Mouse (Mus musculus) C2C12 (cell line): ENCODE data around the gene Atrnl1. TPM values are rescaled to one million over a fixed set of nuclear protein-coding genes. Genes with fewer than 3 reads are reported as not detected.

ENCODE experiments used
- H3K27me3 ChIP-seq: one replicate; pipeline ENCODE4 v1.6.1; 2011; ENCODE audit not compliant: control insufficient read depth, insufficient read depth, insufficient read length
- H3K36me3 ChIP-seq: one replicate; pipeline ENCODE4 v1.6.1; 2011; ENCODE audit not compliant: control insufficient read depth, insufficient read depth
- H3K4me3 ChIP-seq: one replicate; pipeline ENCODE4 v1.5.1; 2011; ENCODE audit warnings: mild to moderate bottlenecking, control low read depth; ENCODE audit not compliant: poor library complexity, insufficient read depth, severe bottlenecking
- H3K79me2 ChIP-seq: one replicate; pipeline ENCODE4 v1.6.1; 2011; ENCODE audit not compliant: control insufficient read depth, insufficient read depth
- H3K79me3 ChIP-seq: one replicate; pipeline ENCODE4 v1.6.1; 2011; ENCODE audit warnings: low read depth, control low read depth
- H3ac ChIP-seq: one replicate; pipeline ENCODE3; 2011; ENCODE audit warnings: low read depth; ENCODE audit not compliant: control insufficient read depth, insufficient read length
- CEBPB ChIP-seq: IDR thresholded peaks from one replicate; pipeline ENCODE4 v1.6.1; 2011; ENCODE audit warnings: low read depth, mild to moderate bottlenecking, control low read depth, moderate library complexity
- CTCF ChIP-seq: IDR thresholded peaks from one replicate; pipeline ENCODE4 v1.5.1; 2011; ENCODE audit not compliant: control insufficient read depth, insufficient read depth, insufficient read length
- FOSL1 ChIP-seq: IDR thresholded peaks from one replicate; pipeline ENCODE4 v1.8.0; 2011; ENCODE audit warnings: mild to moderate bottlenecking, low read length; ENCODE audit not compliant: poor library complexity, insufficient read depth, severe bottlenecking
- MAX ChIP-seq: IDR thresholded peaks from one replicate; pipeline ENCODE4 v1.6.1; 2011; ENCODE audit warnings: mild to moderate bottlenecking, control low read depth
- MYOD1 ChIP-seq: IDR thresholded peaks from one replicate; pipeline ENCODE4 v1.6.1; 2011; ENCODE audit warnings: low read depth; ENCODE audit not compliant: control insufficient read depth, insufficient read length
- MYOG ChIP-seq: IDR thresholded peaks from one replicate; pipeline ENCODE4 v1.6.1; 2011; ENCODE audit not compliant: control insufficient read depth, insufficient read length; ENCODE audit errors: extremely low read depth
- USF1 ChIP-seq: IDR thresholded peaks from one replicate; pipeline ENCODE4 v1.6.1; 2011; ENCODE audit warnings: low read depth, mild to moderate bottlenecking, control low read depth, moderate library complexity
- polyA plus RNA-seq: library from polyadenylated mRNA; unstranded; fragments of >200 nt; fragmentation: generic; extraction: Trizol; gene quantifications from one replicate; pipeline ENCODE4 v1.2.1, GENCODE M21; 2012; ENCODE audit warnings: missing spikeins

The Atrnl1 gene
- polyA plus RNA-seq, 1 experiment, result 3.3 TPM

GRCm38 (mm10) chr19:57916325-57916724 lies 305.5 kb downstream of the Atrnl1 start:
- Histone ChIP-seq H3K4me3 (no peak overlapping the region), H3K79me3 (no peaks in the 10 kb centered on the region)
- no peak for TF ChIP-seq USF1
- TF ChIP-seq FOSL1, result no peak
- no peak for TF ChIP-seq CEBPB
- no peak for TF ChIP-seq MAX
- no peak for TF ChIP-seq CTCF
- no peak for TF ChIP-seq MYOG
- no peak for TF ChIP-seq MYOD1

GRCm38 (mm10) chr19:57922991-57923390 lies 312.2 kb downstream of the Atrnl1 start:
- no peaks in the 10 kb centered on the region for H3K79me2 ChIP-seq
- H3K36me3 ChIP-seq, result no peaks in the 10 kb centered on the region
- TF ChIP-seq CEBPB, result no peak
- TF ChIP-seq CTCF, result no peak
- no peak for TF ChIP-seq MYOD1
- TF ChIP-seq MAX, result no peak
- no peak for TF ChIP-seq USF1
- TF ChIP-seq FOSL1, result no peak
- TF ChIP-seq MYOG, result no peak
- no peaks in the 10 kb centered on the region for H3K79me3 ChIP-seq
- H3ac ChIP-seq, result no peak overlapping the region
- no peak overlapping the region for H3K4me3 ChIP-seq
- H3K27me3 ChIP-seq, result no peaks in the 10 kb centered on the region

More at GRCm38 (mm10) chr19:57916325-57916724, 305.5 kb downstream of the Atrnl1 start:
- Histone ChIP-seq H3K36me3 (no peaks in the 10 kb centered on the region), H3K79me2 (no peaks in the 10 kb centered on the region), H3K27me3 (no peaks in the 10 kb centered on the region), H3ac (no peak overlapping the region)

- Histone ChIP-seq H3K36me3 (no peaks in the 10 kb centered on the region), H3ac (no peak overlapping the region), H3K79me3 (no peaks in the 10 kb centered on the region), H3K79me2 (no peaks in the 10 kb centered on the region), H3K27me3 (no peaks in the 10 kb centered on the region), H3K4me3 (no peak overlapping the region)
- no peak for TF ChIP-seq USF1
- TF ChIP-seq MYOD1, result no peak
- TF ChIP-seq FOSL1, result no peak
- TF ChIP-seq MAX, result no peak
- TF ChIP-seq CTCF, result no peak
- no peak for TF ChIP-seq MYOG
- TF ChIP-seq CEBPB, result no peak
Observed at GRCm38 (mm10) chr19:57924856-57925255, 314.0 kb downstream of the Atrnl1 start.

- H3K27me3 ChIP-seq, result no peaks in the 10 kb centered on the region
- no peak for TF ChIP-seq USF1
- TF ChIP-seq CEBPB, result no peak
- no peak for TF ChIP-seq MYOD1
- no peak for TF ChIP-seq CTCF
- TF ChIP-seq MAX, result no peak
- no peaks in the 10 kb centered on the region for H3K79me2 ChIP-seq
- no peak overlapping the region for H3K4me3 ChIP-seq
- no peaks in the 10 kb centered on the region for H3K79me3 ChIP-seq
- no peaks in the 10 kb centered on the region for H3K36me3 ChIP-seq
- H3ac ChIP-seq, result no peak overlapping the region
Observed at GRCm38 (mm10) chr19:57925681-57926080, 314.8 kb downstream of the Atrnl1 start.

- Histone ChIP-seq H3K36me3 (no peaks in the 10 kb centered on the region), H3ac (no peak overlapping the region), H3K79me3 (no peaks in the 10 kb centered on the region), H3K79me2 (no peaks in the 10 kb centered on the region), H3K4me3 (no peak overlapping the region), H3K27me3 (no peaks in the 10 kb centered on the region)
- no peak for TF ChIP-seq MAX
- TF ChIP-seq CTCF, result no peak
- no peak for TF ChIP-seq USF1
- TF ChIP-seq CEBPB, result no peak
- no peak for TF ChIP-seq MYOG
- TF ChIP-seq FOSL1, result no peak
- TF ChIP-seq MYOD1, result no peak
Observed at GRCm38 (mm10) chr19:57926164-57926860, 315.5 kb downstream of the Atrnl1 start.

- Histone ChIP-seq H3K4me3 (no peak overlapping the region), H3K36me3 (no peaks in the 10 kb centered on the region), H3K79me3 (no peaks in the 10 kb centered on the region), H3K27me3 (no peaks in the 10 kb centered on the region), H3K79me2 (no peaks in the 10 kb centered on the region), H3ac (no peak overlapping the region)
- TF ChIP-seq MYOD1 (no peak), MAX (no peak), MYOG (no peak), USF1 (no peak), CEBPB (no peak), CTCF (no peak), FOSL1 (no peak)
Observed at GRCm38 (mm10) chr19:57926941-57927471, 316.2 kb downstream of the Atrnl1 start.
